Mouse (Mus musculus) neural tube, postnatal 0 days (tissue): Measurements from ENCODE around the gene Rps25. TPM values are rescaled to one million over a fixed set of nuclear protein-coding genes. Genes with fewer than 3 reads are reported as not detected.

Experiments
- microRNA-seq: library from miRNA; unstranded; fragments of <30 nt; microRNA quantifications from one replicate; pipeline ENCODE4, GENCODE M21; 2016
- polyA plus RNA-seq: library from polyadenylated mRNA; unstranded; fragments of >200 nt; fragmentation: Nextera tagmentation; extraction: Ambion mirVana; gene quantifications from 2 replicates; pipeline ENCODE4 v1.2.1, GENCODE M21; 2015

Gene Rps25
- polyA plus RNA-seq = 1,331 and 1,463 TPM in 2 replicates

DNA sequence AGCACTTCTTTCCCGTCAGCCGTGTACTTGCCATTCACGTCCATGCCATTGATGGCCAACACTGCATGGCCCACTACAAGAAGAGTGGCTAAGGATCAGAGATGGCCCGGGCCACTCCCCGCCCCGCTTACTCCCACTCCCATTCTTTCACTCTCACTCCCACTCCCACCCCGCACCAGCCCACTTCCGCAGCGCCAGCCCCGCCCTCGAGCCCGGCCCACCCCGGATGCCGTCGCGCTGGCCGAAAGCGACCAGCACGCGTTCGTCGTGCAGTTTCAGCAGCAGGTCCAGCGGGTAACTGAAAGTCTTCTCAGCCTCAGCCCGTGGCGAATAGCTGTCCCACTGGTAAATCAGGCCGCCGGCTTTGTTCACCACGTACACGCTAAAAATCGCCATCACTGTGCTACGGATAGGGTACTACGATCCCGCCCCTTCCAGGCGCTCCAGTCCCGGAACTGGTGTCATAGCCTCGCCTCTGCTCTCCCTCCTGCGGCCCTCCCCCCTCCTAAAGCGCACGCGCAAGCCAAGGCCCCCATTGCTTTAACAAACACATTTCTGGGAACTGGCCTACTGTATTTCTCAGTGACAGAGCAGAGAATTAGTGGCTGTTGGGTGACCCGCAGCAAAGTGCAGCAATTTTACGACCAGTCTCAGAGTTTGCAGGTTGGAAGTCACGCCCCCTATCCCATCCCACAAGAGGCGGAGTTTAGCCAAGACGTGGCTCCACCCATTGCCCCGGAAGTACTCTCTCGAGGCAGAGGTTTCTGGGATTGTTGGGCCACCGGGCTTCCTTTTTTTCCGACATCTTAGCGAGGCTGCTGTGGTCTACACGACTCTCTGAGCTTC is at the start of gene Rps25, which contains the start of gene Trappc4:
TSS of gene Rps25 (plus strand) at position 234 of the 846 bp plus-strand sequence.
TSS of gene Trappc4 (minus strand) at position 695 of the 846 bp plus-strand sequence.

DNA sequence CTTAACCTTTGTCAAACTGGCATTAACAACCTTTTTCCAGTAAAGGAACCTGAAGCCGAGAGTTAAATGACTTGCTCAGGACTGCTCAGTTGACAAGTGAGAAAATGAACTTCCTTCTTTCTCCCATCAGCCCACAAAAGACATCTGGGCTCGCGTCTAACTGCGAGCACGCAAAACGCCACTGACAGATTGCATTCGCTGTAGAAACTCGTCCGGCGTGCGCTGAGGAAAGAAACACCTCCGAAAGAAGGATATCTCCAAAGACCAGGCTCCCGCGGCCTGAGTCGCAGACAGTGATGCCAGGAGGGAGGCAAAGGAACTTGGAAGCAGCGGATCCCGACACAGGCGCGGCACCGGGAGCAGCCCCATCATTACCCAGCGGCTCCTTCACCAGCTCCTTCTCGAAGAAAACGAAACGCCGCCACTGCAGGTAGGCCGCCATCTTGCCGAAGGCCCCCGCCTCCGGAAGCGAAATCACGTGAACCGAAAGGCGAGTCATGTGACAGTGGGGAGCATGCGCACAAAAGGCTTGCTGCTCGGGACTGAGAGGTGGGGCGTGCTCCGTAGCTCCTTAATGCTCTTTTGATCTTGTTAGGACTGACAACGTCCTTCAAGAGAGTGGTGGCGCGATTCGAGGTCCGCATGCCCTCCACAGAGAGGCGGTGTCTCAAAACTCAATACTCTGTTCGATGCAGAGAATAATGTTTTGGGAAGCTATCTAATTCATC is 45.6 kb upstream of the Rps25 start, which contains the start of gene Vps11:
TSS of gene Vps11 (minus strand) at position 481 of the 728 bp plus-strand sequence.

DNA sequence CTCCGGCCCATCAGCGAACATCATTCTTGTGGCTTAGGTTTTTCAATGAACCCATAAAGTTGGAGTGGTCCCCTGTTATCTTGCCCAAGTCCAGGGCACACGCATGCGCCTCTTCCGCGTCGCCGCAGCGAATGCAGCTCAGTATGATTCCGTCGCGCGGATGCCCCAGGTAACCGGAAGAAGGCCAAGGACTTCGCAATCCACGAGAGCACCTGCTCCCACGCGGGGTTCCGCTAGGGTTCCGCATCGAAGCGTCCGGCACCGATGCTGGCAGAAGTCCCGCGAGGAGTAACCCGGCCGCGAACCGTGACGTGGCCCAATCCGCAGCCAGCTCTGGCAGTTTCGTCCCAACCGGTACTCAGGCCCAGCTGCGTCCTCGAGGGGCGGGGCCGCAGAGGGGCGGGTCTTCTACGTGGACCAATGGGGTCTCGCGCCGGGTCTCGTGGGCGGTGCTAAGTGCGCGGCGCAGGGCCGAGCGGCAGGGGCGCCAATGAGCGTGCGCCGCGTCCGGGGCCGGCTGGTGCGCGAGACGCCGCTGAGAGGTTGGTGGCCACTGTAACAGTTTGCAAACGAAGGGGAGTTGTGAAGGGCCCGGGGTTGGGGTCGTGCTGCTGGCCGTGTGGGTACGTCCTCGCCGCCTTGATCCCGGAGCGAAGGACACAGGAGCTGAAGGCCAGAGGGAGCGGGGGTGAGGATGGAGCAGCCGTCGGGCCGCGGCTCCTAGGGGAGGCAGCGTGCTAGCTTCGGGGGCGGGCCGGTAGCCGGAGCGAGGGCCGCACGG is 27.7 kb upstream of the Rps25 start, which contains the start of gene Hyou1:
TSS of gene Hyou1 (plus strand) at position 437 of the 781 bp plus-strand sequence.

DNA sequence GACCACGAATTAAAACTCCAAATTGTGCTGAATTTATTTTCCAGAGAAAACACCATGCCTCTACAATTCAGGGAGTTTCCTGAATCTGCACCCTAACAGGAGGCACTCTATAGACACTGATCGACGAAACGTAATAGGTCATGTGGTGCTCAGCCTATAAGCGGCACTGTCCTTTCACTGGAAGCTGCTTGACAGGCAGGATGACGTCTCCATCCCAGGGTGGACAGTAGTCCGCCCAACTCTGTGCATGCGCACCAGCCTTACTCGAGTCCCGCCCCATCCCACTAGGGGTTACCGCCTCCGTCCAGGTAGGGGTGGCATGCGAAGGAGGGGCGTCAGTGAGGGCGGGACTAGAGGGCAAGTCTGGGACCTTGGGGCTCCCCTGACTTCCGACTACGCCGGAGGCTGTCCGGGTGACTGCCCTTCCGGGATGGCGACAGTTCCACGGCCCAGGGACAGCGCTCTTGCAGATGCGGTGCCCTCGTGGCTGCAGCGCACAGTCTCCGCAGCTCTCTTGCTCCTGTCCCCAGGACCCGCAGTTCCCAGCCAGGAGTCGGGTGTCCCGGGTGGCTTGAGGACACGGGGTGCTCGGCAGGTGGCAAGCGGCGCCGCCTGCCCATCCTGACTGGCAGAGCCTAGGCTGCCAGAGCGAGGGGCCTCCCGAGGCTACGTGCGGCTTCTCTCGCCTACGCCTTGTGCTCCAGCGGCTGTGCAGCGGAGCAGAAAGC is 10.1 kb upstream of the Rps25 start, which contains the start of gene Slc37a4:
TSS of gene Slc37a4 (plus strand) at position 169 of the 728 bp plus-strand sequence.

DNA sequence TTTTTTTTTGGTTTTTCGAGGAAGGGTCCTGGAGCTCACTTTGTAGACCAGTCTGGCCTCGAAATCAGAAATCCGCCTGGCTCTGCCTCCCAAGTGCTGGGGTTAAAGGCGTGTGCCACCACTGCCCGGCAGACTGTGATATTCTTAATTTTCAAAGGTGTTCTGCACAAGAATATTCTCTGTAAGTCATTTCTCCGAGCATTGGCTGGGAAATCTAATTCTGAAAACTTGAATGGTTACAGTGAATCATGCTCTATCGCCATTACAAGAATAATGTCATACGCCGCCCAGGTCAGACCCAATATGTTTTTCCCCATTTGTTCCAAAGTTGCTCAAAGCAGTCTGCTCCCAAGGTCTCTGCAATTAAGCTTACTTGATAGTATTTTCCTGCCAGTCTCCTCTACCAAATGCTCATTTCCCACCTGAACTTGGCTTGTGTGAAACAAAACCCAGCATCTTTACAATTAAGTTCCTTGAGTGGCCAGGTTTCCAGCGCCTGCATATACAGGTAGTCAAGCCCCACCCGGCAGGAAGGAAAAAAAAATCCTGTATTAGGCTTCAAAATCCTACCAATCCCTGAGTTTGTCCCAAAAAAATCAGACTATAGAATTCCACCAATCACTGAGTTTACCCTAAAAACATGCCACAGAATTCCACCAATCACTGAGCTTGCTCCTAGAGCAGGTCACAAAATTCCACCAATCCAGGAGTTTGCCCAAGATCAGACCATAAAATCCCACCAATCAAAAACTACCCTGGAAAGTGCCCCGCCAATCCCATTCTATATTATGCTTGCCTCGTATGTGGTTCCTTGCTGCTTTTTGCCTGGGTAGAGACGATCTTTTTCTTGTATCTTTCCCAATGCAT is 11.8 kb downstream of the Rps25 start, which contains the start of gene Ccdc84:
TSS of gene Ccdc84 (minus strand) at position 51 of the 867 bp plus-strand sequence.

DNA sequence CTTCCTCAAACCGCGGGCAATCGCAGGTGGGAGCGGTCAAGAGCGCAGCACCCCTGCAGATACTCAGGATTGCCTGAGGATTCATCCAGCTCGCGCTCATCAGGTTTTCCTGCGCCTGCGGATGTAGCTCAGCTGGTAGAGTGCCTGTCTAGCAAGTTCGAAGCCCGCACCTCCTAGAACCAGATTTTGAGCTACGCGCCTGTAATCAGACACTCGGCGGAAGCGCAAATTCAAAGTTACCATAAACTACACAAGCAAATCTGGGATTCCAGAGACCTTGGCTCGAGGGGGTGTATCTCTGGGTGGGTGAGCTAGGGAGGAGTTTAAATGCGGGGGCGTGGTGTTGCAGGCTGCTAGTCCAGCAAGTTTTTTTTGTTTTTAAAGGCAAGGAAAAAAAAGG is 34.0 kb downstream of the Rps25 start, which contains the start of gene Foxr1:
TSS of gene Foxr1 (minus strand) at position 176 of the 400 bp plus-strand sequence.

DNA sequence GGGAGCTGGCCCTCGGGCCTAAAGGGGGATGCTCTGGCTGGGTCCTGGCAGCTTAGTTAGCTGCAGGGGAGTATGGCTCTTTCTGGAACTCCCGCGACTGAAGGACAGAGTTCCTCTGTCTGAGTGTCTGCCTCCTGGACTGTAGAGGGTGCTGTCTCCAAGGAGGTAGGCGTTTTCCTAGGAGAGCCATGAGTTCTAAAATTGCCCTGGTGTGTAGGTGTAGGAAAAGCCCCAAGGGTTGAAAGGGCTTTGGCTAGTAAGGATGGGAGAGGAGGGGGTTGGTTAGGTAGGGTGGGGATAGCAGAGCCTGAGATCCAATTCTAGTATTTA is 47.9 kb downstream of the Rps25 start, which contains the start of gene Upk2:
TSS of gene Upk2 (minus strand) at position 86 of the 330 bp plus-strand sequence.

Small RNA genes within 50 kb of the gene (microRNA-seq; reads per million reads assigned to microRNA genes)
- not detected for gene Mir7085

Other genes starting within 250 kb of the Rps25 start
- gene Cbl, start 173.1 kb upstream of the Rps25 start, polyA plus RNA-seq = 11.6 and 14.1 TPM in 2 replicates
- gene Ccdc153, start 166.5 kb upstream of the Rps25 start, polyA plus RNA-seq = 2.4 and 3.0 TPM in 2 replicates
- 0.19 and 0.31 TPM in 2 replicates for gene Pdzd3, start 155.7 kb upstream of the Rps25 start, polyA plus RNA-seq
- 5.8 and 6.6 TPM in 2 replicates for gene Nlrx1, start 138.5 kb upstream of the Rps25 start, polyA plus RNA-seq
- 26.9 and 28.9 TPM in 2 replicates for gene Abcg4, start 118.5 kb upstream of the Rps25 start, polyA plus RNA-seq
- gene Hinfp, start 101.5 kb upstream of the Rps25 start, polyA plus RNA-seq = 12.9 and 14.0 TPM in 2 replicates
- gene C2cd2l, start 86.9 kb upstream of the Rps25 start, polyA plus RNA-seq = 21.9 and 24.4 TPM in 2 replicates
- gene Dpagt1, start 81.1 kb upstream of the Rps25 start, polyA plus RNA-seq = 28.9 and 31.0 TPM in 2 replicates
- 103 and 104 TPM in 2 replicates for gene H2afx, start 72.4 kb upstream of the Rps25 start, polyA plus RNA-seq
- gene Hmbs, start 62.9 kb upstream of the Rps25 start, polyA plus RNA-seq = 53.4 and 54.7 TPM in 2 replicates
- gene Vps11, start 45.5 kb upstream of the Rps25 start, polyA plus RNA-seq = 32.3 and 36.0 TPM in 2 replicates
- gene Hyou1, start 27.6 kb upstream of the Rps25 start, polyA plus RNA-seq = 17.0 and 18.1 TPM in 2 replicates
- 50.7 and 59.3 TPM in 2 replicates for gene Slc37a4, start 10.3 kb upstream of the Rps25 start, polyA plus RNA-seq
- 264 and 298 TPM in 2 replicates for gene Trappc4, start 461 bp downstream of the Rps25 start, polyA plus RNA-seq
- gene Ccdc84, start 11.4 kb downstream of the Rps25 start, polyA plus RNA-seq = 25.8 and 30.9 TPM in 2 replicates
- gene Foxr1, start 34.0 kb downstream of the Rps25 start, polyA plus RNA-seq = not detected in 2 replicates
- gene Upk2, start 47.8 kb downstream of the Rps25 start, polyA plus RNA-seq = not detected in 2 replicates
- gene Bcl9l, start 75.7 kb downstream of the Rps25 start, polyA plus RNA-seq = 9.8 and 9.9 TPM in 2 replicates
- gene Cxcr5, start 154.7 kb downstream of the Rps25 start, polyA plus RNA-seq = not detected in 2 replicates
- 21.4 and 21.7 TPM in 2 replicates for gene Ddx6, start 197.8 kb downstream of the Rps25 start, polyA plus RNA-seq